Mouse (Mus musculus) retina, adult 2 months (tissue): ENCODE results near the gene Dock2.

ENCODE experiments used
- DNase-seq: peaks from one replicate; pipeline ENCODE4 v3.0.0-alpha.2; 2012; ENCODE audit warnings: low read depth, low spot score

Gene Dock2

DNA sequence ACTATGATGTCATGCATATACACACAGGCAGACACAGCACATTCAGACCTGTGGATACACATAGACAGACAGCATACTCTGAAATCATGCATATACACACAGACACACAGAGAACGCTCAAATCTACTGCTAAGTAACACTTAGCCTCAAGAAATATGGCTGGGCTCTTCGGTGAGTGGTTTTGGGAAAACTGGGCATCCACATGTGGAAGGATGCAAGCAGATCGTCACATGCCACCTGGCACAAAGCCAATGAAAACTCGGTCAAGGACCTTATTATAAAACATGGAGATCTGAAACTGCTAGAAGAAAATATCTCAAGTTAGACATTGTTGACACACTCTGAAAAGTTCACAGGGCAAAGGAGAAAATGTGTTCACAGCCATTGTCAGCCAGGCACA, 255.7 kb downstream of the Dock2 start:
- DNase-seq = no peak

DNA sequence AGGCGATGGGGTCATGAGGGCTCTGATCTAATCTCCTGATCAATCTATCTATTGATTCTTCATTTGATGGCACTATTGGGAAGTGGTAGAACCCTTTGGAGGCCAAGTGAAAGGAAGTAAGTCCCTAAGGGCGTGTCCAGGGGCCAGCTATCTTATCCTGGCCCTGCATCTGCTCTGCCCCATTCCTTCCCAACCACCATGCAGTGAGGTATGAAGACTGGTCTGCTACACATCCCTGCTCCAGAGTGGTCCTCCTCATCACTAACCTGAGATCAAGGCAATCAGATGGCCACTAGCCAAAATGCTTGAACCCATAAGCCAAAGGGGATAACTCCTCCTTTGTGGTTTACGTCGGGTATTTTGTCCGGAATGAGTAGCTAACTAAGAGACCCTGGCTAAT, 256.5 kb downstream of the Dock2 start:
- DNase-seq = no peak

DNA sequence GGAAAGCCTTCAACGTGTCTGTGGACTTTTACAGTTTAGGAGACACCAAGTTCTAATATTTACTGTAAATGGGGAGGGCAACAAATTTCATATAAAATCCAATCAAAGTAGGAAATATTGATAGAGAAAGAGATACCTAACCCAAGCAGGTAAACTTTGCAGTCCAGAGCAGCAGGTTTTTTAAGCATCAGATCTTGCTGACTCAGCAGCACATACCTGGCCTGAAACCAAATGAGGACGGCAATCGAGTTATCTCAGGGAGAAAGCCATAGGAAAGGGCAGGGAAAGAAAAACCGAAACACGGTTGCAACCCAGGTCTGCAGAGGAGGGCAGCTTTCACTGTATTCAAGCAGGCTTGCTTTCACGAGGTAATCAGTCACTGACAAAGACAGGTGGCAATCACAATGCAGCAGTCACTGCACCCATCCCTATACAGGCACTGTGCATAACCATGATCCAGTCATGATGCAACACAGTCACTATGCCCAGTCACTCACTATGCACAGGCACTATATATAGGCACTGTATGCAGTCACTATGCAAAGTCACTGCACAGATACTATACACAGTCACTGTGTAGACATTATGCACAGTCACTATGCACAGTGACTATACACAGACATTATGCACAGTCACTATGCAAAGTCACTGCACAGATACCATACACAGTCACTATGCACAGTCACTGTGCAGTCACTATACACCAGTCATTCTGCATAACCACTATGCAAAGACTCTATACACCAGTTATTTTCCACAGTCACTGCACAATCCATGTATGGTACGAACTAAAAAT, 258.4 kb downstream of the Dock2 start:
- no peak for DNase-seq

DNA sequence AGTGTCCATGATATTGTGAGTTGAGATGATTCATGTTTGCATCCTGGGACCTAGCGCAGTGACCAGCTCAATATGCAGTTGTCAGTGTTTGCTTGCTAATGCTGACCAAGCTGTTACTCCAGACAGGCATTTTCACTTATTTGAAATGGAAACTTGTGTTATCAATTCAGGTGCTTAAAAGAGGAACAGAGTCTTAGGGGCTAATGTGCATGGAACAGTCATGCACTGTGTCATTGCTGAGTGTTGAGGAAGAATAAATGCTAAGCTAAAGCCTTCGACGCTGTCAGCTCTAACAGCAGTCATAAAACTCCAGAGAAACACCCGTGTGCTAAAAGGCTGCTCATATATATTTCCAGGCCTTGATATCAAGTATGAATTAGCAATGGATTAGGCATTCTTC, 259.1 kb downstream of the Dock2 start:
- DNase-seq = no peak

DNA sequence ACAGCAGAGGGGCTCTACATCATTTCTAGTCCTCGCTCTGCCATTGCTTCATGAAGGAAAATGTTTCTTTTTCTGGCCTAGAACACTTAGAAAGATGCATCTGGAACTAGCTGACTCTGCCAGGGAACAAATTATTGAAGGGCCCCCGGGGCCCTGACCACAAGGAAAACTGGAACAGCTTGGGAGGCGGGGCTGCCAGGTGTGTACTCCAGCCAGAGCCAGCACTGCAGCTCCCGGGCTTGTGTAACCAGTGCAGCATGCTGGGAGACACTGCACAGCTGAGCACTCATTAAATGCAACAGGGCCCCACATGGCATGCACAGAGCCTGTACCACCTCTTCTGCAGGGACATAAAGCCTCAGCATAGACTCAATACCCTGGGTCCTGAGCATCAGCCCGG, 265.1 kb downstream of the Dock2 start:
- no peak for DNase-seq

- no peak for DNase-seq
Observed at GRCm38 (mm10) chr11:34516971-34517370, 266.7 kb downstream of the Dock2 start.

DNA sequence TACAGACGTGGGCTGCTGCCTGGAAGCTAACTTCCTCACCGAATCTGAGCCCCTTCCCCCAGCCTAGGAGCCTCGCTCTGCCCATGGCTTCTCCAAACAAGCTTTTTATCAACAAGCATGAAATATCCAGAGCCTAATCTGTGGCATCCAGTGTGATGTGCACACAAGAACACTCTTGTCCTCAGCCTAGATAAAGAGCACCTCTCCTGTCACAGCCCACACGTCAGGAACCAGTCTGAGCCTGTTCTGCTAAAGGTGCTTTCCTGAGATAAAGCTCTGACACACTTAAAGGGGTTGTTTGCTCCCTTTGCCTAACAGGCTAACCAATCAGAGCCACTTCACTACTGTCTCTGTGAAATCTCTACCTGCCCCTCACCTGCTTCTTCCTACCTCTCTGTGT, 268.4 kb downstream of the Dock2 start:
- no peak for DNase-seq

GRCm38 (mm10) chr11:34506390-34506789, 277.3 kb downstream of the Dock2 start:
- DNase-seq = no peak

GRCm38 (mm10) chr11:34499663-34500062, 284.0 kb downstream of the Dock2 start:
- no peak for DNase-seq

- no peak for DNase-seq
Observed at GRCm38 (mm10) chr11:34494682-34495081, 289.0 kb downstream of the Dock2 start.

DNA sequence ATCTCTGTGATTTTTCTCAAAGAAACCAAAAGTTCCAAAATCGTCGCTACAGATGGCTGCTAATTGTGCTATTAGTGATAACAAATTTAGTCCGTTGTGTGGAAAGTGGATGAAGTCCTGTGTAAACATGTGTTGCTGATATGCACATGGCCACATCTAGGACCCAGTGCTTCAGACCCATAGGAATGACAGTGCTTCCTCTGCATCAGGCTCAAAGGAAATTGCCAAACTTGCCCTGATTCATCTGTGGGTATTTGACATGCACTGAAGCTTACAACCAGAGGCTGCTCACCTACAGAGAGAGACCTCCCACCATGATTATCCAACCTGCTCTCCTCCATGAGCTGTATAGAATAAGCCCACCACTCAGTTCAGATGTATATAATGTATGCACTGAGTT, 290.7 kb downstream of the Dock2 start:
- no peak for DNase-seq

DNA sequence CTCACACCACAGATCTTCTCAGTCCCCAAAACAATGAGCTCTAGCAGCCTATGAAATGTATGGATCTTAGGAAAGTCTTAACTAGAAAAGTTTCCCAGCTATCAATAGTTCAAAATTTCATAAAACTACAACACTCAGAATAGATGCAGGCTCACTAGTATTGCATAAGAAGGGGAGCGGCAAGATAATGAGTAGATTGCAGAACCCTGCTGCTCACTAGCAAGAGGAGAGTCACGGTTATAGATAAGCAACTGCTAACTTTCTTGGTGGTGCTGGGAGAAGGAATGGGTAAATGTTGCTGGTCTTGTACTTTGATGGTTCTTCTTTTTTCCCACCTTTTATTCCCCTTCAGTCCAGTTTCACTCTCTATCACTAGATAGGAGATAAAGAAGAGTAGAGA, 291.5 kb downstream of the Dock2 start:
- no peak for DNase-seq

- DNase-seq = no peak
Observed at GRCm38 (mm10) chr11:34489548-34489947, 294.1 kb downstream of the Dock2 start.

DNA sequence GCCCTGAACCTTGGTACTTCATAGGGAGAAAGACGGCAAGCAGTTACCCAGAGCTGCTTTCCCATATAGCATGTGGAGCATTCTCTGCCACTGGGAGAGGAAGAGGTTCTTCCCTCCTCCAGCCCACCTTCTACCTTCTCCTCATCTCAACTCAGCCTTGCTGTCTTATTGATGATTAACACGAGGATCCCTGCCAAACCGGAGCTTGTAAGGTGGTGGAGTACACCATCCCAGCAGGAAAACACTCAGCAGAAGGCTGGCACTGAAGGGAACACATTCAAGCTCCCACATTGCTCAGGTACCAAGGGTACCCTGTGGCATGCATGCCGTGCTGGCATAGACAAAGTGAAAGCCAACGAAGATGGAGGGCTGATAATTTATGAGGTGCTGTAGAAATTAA, 304.4 kb downstream of the Dock2 start:
- no peak for DNase-seq

- no peak for DNase-seq
Observed at GRCm38 (mm10) chr11:34469792-34470191, 313.9 kb downstream of the Dock2 start.

GRCm38 (mm10) chr11:34468571-34468970, 315.1 kb downstream of the Dock2 start:
- DNase-seq = no peak

GRCm38 (mm10) chr11:34467056-34467455, 316.6 kb downstream of the Dock2 start:
- DNase-seq = no peak

DNA sequence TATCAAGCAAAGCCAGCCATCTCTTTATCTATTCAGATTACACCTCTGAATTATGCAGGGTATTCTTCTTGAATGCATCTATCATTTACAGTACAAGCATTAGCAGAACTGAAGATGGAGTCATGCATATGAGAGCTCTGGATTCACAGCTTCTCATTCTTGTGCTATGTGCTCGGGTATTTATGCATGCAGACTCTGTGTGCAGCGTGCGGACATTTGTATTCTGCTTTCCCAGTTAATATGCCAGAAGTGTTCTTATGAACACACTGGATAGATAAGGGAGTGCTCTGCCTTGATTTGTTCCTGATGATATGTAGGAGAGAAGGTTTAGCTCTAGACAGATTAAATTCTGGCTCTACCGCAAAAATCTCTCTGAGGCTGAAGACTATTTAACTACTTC, 333.7 kb downstream of the Dock2 start:
- DNase-seq = no peak

GRCm38 (mm10) chr11:34447891-34448290, 335.8 kb downstream of the Dock2 start:
- no peak for DNase-seq

GRCm38 (mm10) chr11:34438429-34438828, 345.3 kb downstream of the Dock2 start:
- DNase-seq = no peak

DNA sequence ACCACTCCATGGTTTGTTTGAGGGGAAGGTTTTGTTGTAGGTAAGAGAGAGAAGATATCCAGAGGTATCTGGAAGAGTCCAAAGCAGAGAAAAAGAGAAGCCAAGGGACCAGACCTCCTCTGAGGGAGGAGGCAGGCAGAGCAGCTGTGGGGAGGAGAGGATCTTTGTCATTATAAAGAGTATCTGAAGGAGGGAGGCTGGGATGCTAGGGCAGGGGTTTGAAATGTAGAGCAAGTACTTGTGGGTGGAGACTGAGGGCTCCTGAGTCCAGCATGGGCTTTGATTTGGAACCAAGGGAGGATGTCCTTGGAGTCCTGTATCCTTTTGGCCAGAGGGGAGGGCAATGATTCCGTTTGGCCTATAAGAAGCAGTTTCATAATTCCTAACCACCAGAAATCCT, 346.2 kb downstream of the Dock2 start:
- no peak for DNase-seq

- no peak for DNase-seq
Observed at GRCm38 (mm10) chr11:34431978-34432377, 351.7 kb downstream of the Dock2 start.

DNA sequence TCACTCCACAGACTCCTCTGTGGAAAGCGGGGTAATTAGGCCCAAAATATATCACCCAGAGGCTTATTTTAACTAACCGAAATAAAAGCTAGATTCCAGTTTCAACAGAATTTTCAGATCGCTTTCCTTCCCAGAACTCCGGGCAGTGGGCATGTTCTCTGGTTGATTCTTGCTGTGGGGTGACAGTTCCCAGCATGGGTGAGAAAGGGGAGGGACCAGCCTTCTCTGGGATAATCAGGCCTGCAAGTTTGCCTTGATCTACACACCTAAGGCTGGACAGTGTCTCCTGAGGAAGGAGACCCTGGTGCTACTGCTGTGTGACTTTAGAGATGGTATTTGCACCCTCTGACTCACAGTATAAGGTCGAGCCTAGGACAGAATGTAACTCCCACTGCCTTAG, 352.3 kb downstream of the Dock2 start:
- no peak for DNase-seq

DNA sequence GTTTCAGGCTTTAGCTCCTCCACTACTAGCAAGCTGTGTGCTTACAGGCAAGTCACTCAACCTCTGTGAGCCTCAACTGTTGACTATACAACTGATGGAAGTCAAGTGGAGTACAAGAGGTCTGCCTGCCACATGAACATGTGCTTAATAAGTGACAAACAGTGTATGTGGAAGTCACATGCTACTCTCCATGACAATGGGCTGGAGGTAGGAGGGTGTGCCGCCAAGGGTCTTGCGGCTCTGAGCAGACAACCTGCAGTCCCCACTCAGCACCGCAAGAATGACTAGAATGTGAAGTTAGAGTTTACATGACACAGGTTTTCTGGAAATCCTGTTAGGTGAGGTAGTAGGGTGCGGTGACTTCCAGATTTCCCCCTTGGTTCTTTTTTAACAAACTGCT, 352.8 kb downstream of the Dock2 start:
- DNase-seq = no peak
